Mouse (Mus musculus) c-Kit-positive CD71-negative TER-119-negative erythroid progenitor cells, embryonic 14.5 days (primary cell): ENCODE measurements around the gene Cmbl.

Experiments used
- DNase-seq: peaks from one replicate; pipeline ENCODE4 v3.0.0-alpha.2; 2013; ENCODE audit warnings: low read depth

Gene Cmbl

GRCm38 (mm10) chr15:31627277-31628154, 62.3 kb downstream of the Cmbl start:
- no peak for DNase-seq

GRCm38 (mm10) chr15:31628180-31628579, 63.0 kb downstream of the Cmbl start:
- no peak for DNase-seq

GRCm38 (mm10) chr15:31629556-31629955, 64.4 kb downstream of the Cmbl start:
- no peak for DNase-seq

- DNase-seq, result no peak
Measured at GRCm38 (mm10) chr15:31631396-31631858, 66.2 kb downstream of the Cmbl start.

- no peak for DNase-seq
Measured at GRCm38 (mm10) chr15:31632478-31632877, 67.3 kb downstream of the Cmbl start.

GRCm38 (mm10) chr15:31634582-31634981, 69.4 kb downstream of the Cmbl start:
- no peak for DNase-seq

- DNase-seq, result no peak
Measured at GRCm38 (mm10) chr15:31636091-31636595, 71.0 kb downstream of the Cmbl start.
